Comparison of ENCODE assay signal across 8 mouse cellular contexts in genomic region chr6:118791921-118792368, GRCm38 (mm10).
DNase-seq lines count a peak whose midpoint lies in the region; ATAC-seq and TF ChIP-seq lines count a peak whose summit lies in the region.

No protein-coding gene starts in this region.

- no peaks in the 10 kb centered on the region for H3K36me3 ChIP-seq in liver, adult 2 months (ENCODE audit: control insufficient read depth, insufficient read depth, low read length)
- no peaks in the 10 kb centered on the region for H3K36me3 ChIP-seq in forebrain, embryonic 15.5 days
- no peaks in the 10 kb centered on the region for H3K36me3 ChIP-seq in limb, embryonic 12.5 days

- H3K79me2 ChIP-seq in liver, adult 2 months (ENCODE audit: control insufficient read depth, insufficient read depth, low read length) = no peaks in the 10 kb centered on the region

- ATAC-seq in forebrain, embryonic 15.5 days (replicated peaks) = peak; percentile 68
- ATAC-seq in limb, embryonic 12.5 days (ENCODE audit: insufficient number of reproducible peaks, insufficient read depth, low FRiP score, low TSS enrichment, low read depth) = no peak

- H3K4me3 ChIP-seq in liver, adult 2 months (ENCODE audit: insufficient read depth, low read depth, low read length) = no peak overlapping the region
- no peak overlapping the region for H3K4me3 ChIP-seq in forebrain, embryonic 15.5 days
- no peak overlapping the region for H3K4me3 ChIP-seq in limb, embryonic 12.5 days (replicated peaks)

- DNase-seq in liver, adult 2 months (ENCODE audit: extremely low read depth, low read depth, low spot score) = peak; percentile 8
- DNase-seq in liver = no peak
- peak; percentile 61 to 65 for DNase-seq in heart, postnatal 36 days
- peak; percentile 51 for DNase-seq in ovary, postnatal 14 days (ENCODE audit: low spot score)
- no peak for DNase-seq in retina, embryonic 14.5 days (ENCODE audit: low spot score)
- no peak for DNase-seq in thymus, postnatal 14 days

- 22% methylated on average over 5 of the region's 5 CpGs for WGBS in liver, adult 2 months
- WGBS in forebrain, embryonic 15.5 days = 18% methylated on average over 5 of the region's 5 CpGs
- WGBS in limb, embryonic 12.5 days = 48% methylated on average over 5 of the region's 5 CpGs

- H3K9me3 ChIP-seq in forebrain, embryonic 15.5 days = no peaks in the 10 kb centered on the region
- no peaks in the 10 kb centered on the region for H3K9me3 ChIP-seq in limb, embryonic 12.5 days

- intact Hi-C loops in heart, postnatal 36 days (cut with DNase I) = no loop called here

- H3K27ac ChIP-seq in liver, adult 2 months (replicated peaks; ENCODE audit: insufficient read depth, low read depth, low read length) = no peak overlapping the region
- peak overlapping the region; percentile 51 for H3K27ac ChIP-seq in forebrain, embryonic 15.5 days (replicated peaks)
- H3K27ac ChIP-seq in limb, embryonic 12.5 days = peak overlapping the region; percentile 66; the same call in 1 of the 2 replicates

- H3K27me3 ChIP-seq in liver, adult 2 months (ENCODE audit: control insufficient read depth, insufficient read depth, low read length) = no peaks in the 10 kb centered on the region
- no peaks in the 10 kb centered on the region for H3K27me3 ChIP-seq in forebrain, embryonic 15.5 days
- no peaks in the 10 kb centered on the region; the same call in 1 of the 2 replicates for H3K27me3 ChIP-seq in limb, embryonic 12.5 days

- no peak for TF ChIP-seq CTCF in liver, adult 2 months (IDR thresholded peaks at IDR 0.05; ENCODE audit: low read depth, low read length)

- no peaks in the 10 kb centered on the region for H3K4me1 ChIP-seq in liver, adult 2 months (ENCODE audit: control insufficient read depth, insufficient read depth, low read length)
- peaks cover 19% of the 10 kb centered on the region for H3K4me1 ChIP-seq in forebrain, embryonic 15.5 days
- H3K4me1 ChIP-seq in limb, embryonic 12.5 days (replicated peaks) = peaks cover 16% of the 10 kb centered on the region

- TF ChIP-seq POLR2A in liver, adult 2 months (IDR thresholded peaks at IDR 0.05; ENCODE audit: extremely low read depth, insufficient read depth, low read length) = no peak

- no peak overlapping the region for H3K9ac ChIP-seq in liver, adult 2 months (ENCODE audit: low read depth, low read length)
- no peak overlapping the region for H3K9ac ChIP-seq in forebrain, embryonic 15.5 days (replicated peaks)
- no peak overlapping the region for H3K9ac ChIP-seq in limb, embryonic 12.5 days (replicated peaks)

- 0 out of 2 replicates have a peak overlapping the region, but pooled peaks have one; percentile 0 for H3K4me2 ChIP-seq in forebrain, embryonic 15.5 days (replicated peaks)
- H3K4me2 ChIP-seq in limb, embryonic 12.5 days = no peak overlapping the region

Comparison
In these comparisons a context has a peak if more than half of its experiments do, and no peak if none do; other contexts are left out.
1. DNase-seq: peak in liver, adult 2 months (single experiment), heart, postnatal 36 days (2 of 2) and ovary, postnatal 14 days (single experiment); none in liver (single experiment), retina, embryonic 14.5 days (single experiment) and thymus, postnatal 14 days (single experiment).